Mouse (Mus musculus) heart, embryonic 12.5 days (tissue): ENCODE measurements around the gene Krtap1-3. TPM values are rescaled to one million over a fixed set of nuclear protein-coding genes. Genes with fewer than 3 reads are reported as not detected.

Source experiments
- ATAC-seq: fragments of 200-750 bp; cut with Nextera tagmentation; 2 replicates; pipeline ENCODE4 v1.8.0; 2017; ENCODE audit warnings: moderate TSS enrichment, moderate library complexity; ENCODE audit not compliant: insufficient number of reproducible peaks, low FRiP score
- H3K27ac ChIP-seq: fragments of 300-500 bp; sonication (generic); 2 replicates; pipeline ENCODE4 v1.5.1; 2016; ENCODE audit warnings: mild to moderate bottlenecking, moderate library complexity; ENCODE audit not compliant: poor library complexity, severe bottlenecking
- H3K27me3 ChIP-seq: fragments of 300-500 bp; sonication (generic); replicated peaks from 2 replicates; pipeline ENCODE4 v1.6.1; 2016; ENCODE audit warnings: mild to moderate bottlenecking, moderate library complexity
- H3K36me3 ChIP-seq: fragments of 300-500 bp; sonication (generic); 2 replicates; pipeline ENCODE4 v1.6.1; 2016; ENCODE audit warnings: mild to moderate bottlenecking, moderate library complexity
- H3K4me1 ChIP-seq: fragments of 300-500 bp; sonication (generic); replicated peaks from 2 replicates; pipeline ENCODE4 v1.6.1; 2016; ENCODE audit warnings: mild to moderate bottlenecking
- H3K4me2 ChIP-seq: fragments of 300-500 bp; sonication (generic); 2 replicates; pipeline ENCODE4 v1.6.1; 2016; ENCODE audit warnings: mild to moderate bottlenecking, moderate library complexity
- H3K4me3 ChIP-seq: fragments of 300-500 bp; sonication (generic); 2 replicates; pipeline ENCODE4 v1.5.1; 2016; ENCODE audit warnings: mild to moderate bottlenecking
- H3K9ac ChIP-seq: fragments of 300-500 bp; sonication (generic); 2 replicates; pipeline ENCODE4 v1.6.1; 2016; ENCODE audit warnings: mild to moderate bottlenecking, moderate library complexity
- H3K9me3 ChIP-seq: fragments of 300-500 bp; sonication (generic); replicated peaks from 2 replicates; pipeline ENCODE4 v1.6.1; 2016; ENCODE audit warnings: mild to moderate bottlenecking, moderate library complexity
- WGBS: fragments of 180-500 bp; shearing (Covaris S2); methylation state at CpG from one replicate; pipeline ENCODE4 v1.1.7; 2016; 5-methylcytosine and 5-hydroxymethylcytosine counted together
- polyA plus RNA-seq: library from polyadenylated mRNA; unstranded; fragments of >200 nt; fragmentation: Nextera tagmentation; extraction: Ambion mirVana; gene quantifications from 2 replicates; pipeline ENCODE4 v1.2.1, GENCODE M21; 2016

Gene Krtap1-3
- polyA plus RNA-seq, 1 experiment from 2014 or later: not detected

DNA sequence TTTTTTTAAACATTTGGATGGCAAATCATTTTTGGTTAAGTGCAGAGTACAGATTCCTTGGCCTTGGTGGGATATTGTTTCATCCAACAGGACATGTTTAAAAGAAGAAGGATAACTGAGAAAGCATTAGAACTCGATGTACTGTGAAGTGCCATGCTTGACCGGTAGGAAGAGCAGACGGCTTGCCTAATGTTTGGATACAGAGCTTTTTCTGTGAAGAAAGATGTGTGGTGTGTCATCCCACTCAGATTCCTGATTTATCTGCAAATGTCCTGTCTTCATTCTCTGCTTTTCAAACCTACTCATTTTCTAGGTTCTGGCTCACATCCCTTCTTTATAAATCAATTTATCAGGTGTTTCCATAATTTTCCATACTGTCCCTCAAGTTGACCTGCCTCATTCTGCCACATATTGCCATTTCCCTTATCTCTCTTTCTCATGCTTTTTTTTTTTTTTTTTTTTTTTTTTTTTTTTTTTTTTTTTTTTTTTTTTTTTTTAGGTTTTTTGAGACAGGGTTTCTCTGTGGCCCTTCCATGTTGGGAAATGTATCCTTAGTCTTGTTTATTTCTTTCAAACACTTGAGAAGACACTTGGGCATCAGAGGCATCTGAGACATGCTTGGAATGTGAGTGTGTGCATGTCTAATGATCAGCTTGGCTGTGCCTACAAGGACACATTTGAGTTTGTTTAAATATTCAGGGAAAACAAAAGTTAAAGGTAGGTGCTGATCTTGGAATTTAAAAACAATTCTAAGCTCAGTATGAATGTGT is 33.0 kb downstream of the Krtap1-3 start:
- H3K9me3 ChIP-seq: no peaks in the 10 kb centered on the region
- H3K4me2 ChIP-seq: no peak overlapping the region
- H3K27ac ChIP-seq: no peak overlapping the region
- no peak for ATAC-seq
- no peaks in the 10 kb centered on the region for H3K27me3 ChIP-seq
- H3K36me3 ChIP-seq: no peaks in the 10 kb centered on the region
- no peak overlapping the region for H3K9ac ChIP-seq
- no peaks in the 10 kb centered on the region for H3K4me1 ChIP-seq
- no peak overlapping the region for H3K4me3 ChIP-seq
- WGBS: 63% methylated on average over 3 of the region's 3 CpGs

DNA sequence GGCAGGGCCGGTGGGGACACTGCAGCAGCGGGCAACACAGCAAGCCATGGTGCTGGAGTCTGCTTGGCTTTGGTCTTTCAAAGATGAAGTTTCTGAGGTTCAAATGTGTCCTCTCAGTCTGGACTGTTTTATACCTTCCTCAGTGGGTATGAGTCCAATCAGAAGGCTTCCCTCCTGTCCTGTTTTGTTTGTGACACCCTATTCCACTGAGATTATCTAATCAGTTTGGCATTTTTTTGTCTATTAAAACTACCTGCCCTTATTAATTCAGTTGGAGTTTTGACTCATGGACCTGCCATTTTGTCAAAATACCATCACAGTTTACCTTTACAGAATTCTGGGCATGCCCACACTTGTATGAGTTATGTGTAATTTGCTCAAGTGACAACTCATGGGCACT is 34.4 kb downstream of the Krtap1-3 start, which contains the start of gene Krtap3-2:
Gene Krtap3-2 (minus strand): TSS at position 101 of the 400 bp plus-strand sequence.
- 67% methylated on average over 2 of the region's 2 CpGs for WGBS
- Histone ChIP-seq H3K4me3 (no peak within 1 kb of the TSS), H3K4me2 (no peak within 1 kb of the TSS), H3K4me1 (no peaks in the 10 kb centered on the region), H3K27ac (no peak within 1 kb of the TSS), H3K9me3 (no peaks in the 10 kb centered on the region), H3K36me3 (no peaks in the 10 kb centered on the region), H3K27me3 (no peaks in the 10 kb centered on the region), H3K9ac (no peak within 1 kb of the TSS)
- no peak for ATAC-seq

DNA sequence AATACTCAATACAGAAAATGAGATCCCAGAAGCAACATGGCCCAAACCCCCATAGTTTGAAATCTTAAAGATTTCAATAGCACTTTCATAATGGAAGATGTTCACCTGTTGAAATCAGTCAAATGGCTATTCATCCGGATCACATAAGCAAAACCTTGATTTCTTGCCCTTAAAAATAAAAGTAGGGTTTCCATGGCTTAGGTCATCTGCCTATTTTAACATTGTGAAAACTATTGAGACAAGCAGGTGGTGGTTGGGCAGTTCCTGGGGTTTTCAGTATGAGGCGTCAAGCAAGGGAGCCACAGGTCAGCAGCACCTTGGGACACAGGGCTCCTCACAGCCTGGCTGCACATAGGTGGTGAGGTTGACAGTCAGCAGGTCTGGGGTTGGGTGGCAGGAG is 34.9 kb downstream of the Krtap1-3 start:
- ATAC-seq: no peak
- Histone ChIP-seq H3K27ac (no peak overlapping the region), H3K9me3 (no peaks in the 10 kb centered on the region), H3K4me1 (no peaks in the 10 kb centered on the region), H3K4me3 (no peak overlapping the region), H3K27me3 (no peaks in the 10 kb centered on the region), H3K36me3 (no peaks in the 10 kb centered on the region), H3K9ac (no peak overlapping the region), H3K4me2 (no peak overlapping the region)
- WGBS: 75% methylated on average over 2 of the region's 2 CpGs

DNA sequence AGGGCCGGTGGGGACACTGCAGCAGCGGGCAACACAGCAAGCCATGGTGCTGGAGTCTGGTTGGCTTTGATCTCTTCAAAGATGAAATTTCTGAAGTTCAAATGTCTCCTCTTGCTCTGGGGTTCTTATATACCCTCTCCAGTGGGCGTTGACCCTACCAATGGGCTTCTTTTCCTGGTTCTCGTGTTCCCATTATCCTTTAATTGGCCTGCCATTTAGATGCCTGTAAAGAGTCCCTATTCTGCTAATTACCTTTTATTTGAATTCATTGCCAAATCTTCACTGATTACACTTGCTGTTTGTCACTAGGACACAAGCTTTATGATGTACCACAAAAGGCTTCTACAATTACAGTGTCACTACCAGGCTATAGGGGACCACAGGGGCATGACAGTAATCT is 40.4 kb downstream of the Krtap1-3 start, which contains the start of gene Krtap3-3:
Gene Krtap3-3 (minus strand): TSS at position 101 of the 400 bp plus-strand sequence.
- Histone ChIP-seq H3K27me3 (no peaks in the 10 kb centered on the region), H3K9ac (no peak within 1 kb of the TSS), H3K27ac (no peak within 1 kb of the TSS), H3K4me3 (no peak within 1 kb of the TSS), H3K36me3 (no peaks in the 10 kb centered on the region), H3K4me2 (no peak within 1 kb of the TSS), H3K9me3 (no peaks in the 10 kb centered on the region), H3K4me1 (no peaks in the 10 kb centered on the region)
- ATAC-seq: no peak
- 60% methylated on average over 4 of the region's 4 CpGs for WGBS

DNA sequence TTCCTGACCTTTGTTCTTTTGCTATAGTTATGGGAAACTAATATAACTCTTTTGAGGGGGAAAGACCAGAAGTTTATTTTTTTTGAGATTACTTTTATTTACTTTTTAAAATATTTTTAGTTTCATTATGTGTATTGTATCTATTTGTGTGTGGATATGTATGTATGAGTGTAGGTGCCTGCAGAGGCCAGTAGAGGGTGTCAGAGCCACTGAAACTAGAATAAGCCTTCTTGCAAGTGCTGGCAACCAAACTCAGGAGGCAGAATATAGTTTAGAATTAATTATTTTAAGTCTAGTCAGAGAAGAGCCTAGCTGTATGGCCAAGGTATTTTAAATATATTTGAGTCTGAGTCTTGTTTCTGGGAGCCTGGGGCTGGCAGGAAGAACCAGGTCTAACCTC is 43.2 kb downstream of the Krtap1-3 start:
- Histone ChIP-seq H3K4me1 (no peaks in the 10 kb centered on the region), H3K36me3 (no peaks in the 10 kb centered on the region), H3K27ac (no peak overlapping the region), H3K27me3 (no peaks in the 10 kb centered on the region), H3K9ac (no peak overlapping the region), H3K9me3 (no peaks in the 10 kb centered on the region), H3K4me2 (no peak overlapping the region), H3K4me3 (no peak overlapping the region)
- no peak for ATAC-seq

Other genes starting within 250 kb of the Krtap1-3 start
- 0.12 TPM in 1 of 2 replicates, not detected in the other for gene Krt27, start 240.2 kb downstream of the Krtap1-3 start, polyA plus RNA-seq
- 0.12 and 0.20 TPM in 2 replicates for gene Krt28, start 216.4 kb downstream of the Krtap1-3 start, polyA plus RNA-seq
- gene Krt10, start 202.0 kb downstream of the Krtap1-3 start, polyA plus RNA-seq: 16.6 and 18.8 TPM in 2 replicates
- gene Krt12, start 169.1 kb downstream of the Krtap1-3 start, polyA plus RNA-seq: not detected in 2 replicates
- 3.6 and 4.1 TPM in 2 replicates for gene Krt20, start 153.2 kb downstream of the Krtap1-3 start, polyA plus RNA-seq
- gene Krt23, start 98.2 kb downstream of the Krtap1-3 start, polyA plus RNA-seq: 0.27 and 0.52 TPM in 2 replicates
- gene Krt39, start 70.0 kb downstream of the Krtap1-3 start, polyA plus RNA-seq: not detected in 2 replicates
- gene Krt40, start 48.2 kb downstream of the Krtap1-3 start, polyA plus RNA-seq: not detected in 2 replicates
- not detected in 2 replicates for gene Krtap3-3, start 40.5 kb downstream of the Krtap1-3 start, polyA plus RNA-seq
- not detected in 2 replicates for gene Krtap3-2, start 34.5 kb downstream of the Krtap1-3 start, polyA plus RNA-seq
- not detected in 2 replicates for gene Gm11939, start 31.9 kb downstream of the Krtap1-3 start, polyA plus RNA-seq
- gene Krtap3-1, start 24.7 kb downstream of the Krtap1-3 start, polyA plus RNA-seq: not detected in 2 replicates
- not detected in 2 replicates for gene Krtap1-5, start 10.3 kb downstream of the Krtap1-3 start, polyA plus RNA-seq
- not detected in 2 replicates for gene Krtap1-4, start 7.7 kb downstream of the Krtap1-3 start, polyA plus RNA-seq
- not detected in 2 replicates for gene Krtap9-3, start 6.8 kb upstream of the Krtap1-3 start, polyA plus RNA-seq
- gene Gm11938, start 12.0 kb upstream of the Krtap1-3 start, polyA plus RNA-seq: not detected in 2 replicates
- not detected in 2 replicates for gene Gm11937, start 18.9 kb upstream of the Krtap1-3 start, polyA plus RNA-seq
- gene Krtap2-4, start 23.5 kb upstream of the Krtap1-3 start, polyA plus RNA-seq: not detected in 2 replicates
- gene Gm11562, start 29.1 kb upstream of the Krtap1-3 start, polyA plus RNA-seq: not detected in 2 replicates
- gene Krtap4-1, start 36.9 kb upstream of the Krtap1-3 start, polyA plus RNA-seq: not detected in 2 replicates
- not detected in 2 replicates for gene Krtap4-2, start 43.7 kb upstream of the Krtap1-3 start, polyA plus RNA-seq
- gene Krtap4-7, start 52.8 kb upstream of the Krtap1-3 start, polyA plus RNA-seq: not detected in 2 replicates
- not detected in 2 replicates for gene Gm11555, start 58.9 kb upstream of the Krtap1-3 start, polyA plus RNA-seq
- not detected in 2 replicates for gene Gm11563, start 67.6 kb upstream of the Krtap1-3 start, polyA plus RNA-seq
- gene Krtap4-6, start 74.6 kb upstream of the Krtap1-3 start, polyA plus RNA-seq: not detected in 2 replicates
- gene Gm14190, start 99.4 kb upstream of the Krtap1-3 start, polyA plus RNA-seq: not detected in 2 replicates
- gene Gm14180, start 143.0 kb upstream of the Krtap1-3 start, polyA plus RNA-seq: not detected in 2 replicates
- gene Gm11595, start 181.6 kb upstream of the Krtap1-3 start, polyA plus RNA-seq: not detected in 2 replicates
- gene Krtap4-8, start 189.4 kb upstream of the Krtap1-3 start, polyA plus RNA-seq: not detected in 2 replicates
- gene Krtap4-9, start 193.9 kb upstream of the Krtap1-3 start, polyA plus RNA-seq: not detected in 2 replicates
- gene Gm11596, start 202.1 kb upstream of the Krtap1-3 start, polyA plus RNA-seq: not detected in 2 replicates
- gene Gm11569, start 207.6 kb upstream of the Krtap1-3 start, polyA plus RNA-seq: not detected in 2 replicates
- gene Gm11554, start 213.1 kb upstream of the Krtap1-3 start, polyA plus RNA-seq: not detected in 2 replicates
- gene Krtap4-13, start 218.6 kb upstream of the Krtap1-3 start, polyA plus RNA-seq: not detected in 2 replicates
- not detected in 2 replicates for gene Gm11564, start 224.3 kb upstream of the Krtap1-3 start, polyA plus RNA-seq
- not detected in 2 replicates for gene 2300003K06Rik, start 246.7 kb upstream of the Krtap1-3 start, polyA plus RNA-seq